Mouse (Mus musculus) neural tube, embryonic 14.5 days (tissue): ENCODE measurements at regions not wholly inside any gene's neighbourhood (a gene's known extent, or its start where the extent isn't known, plus 50 kb on each side); places are given as distances from the start of the nearest gene placed in this dataset.

Experiments used
- ATAC-seq: fragments of 200-750 bp; cut with Nextera tagmentation; 2 replicates; pipeline ENCODE4 v1.8.0; 2017; ENCODE audit warnings: low read depth, mild to moderate bottlenecking, moderate TSS enrichment, moderate library complexity
- H3K27ac ChIP-seq: fragments of 300-500 bp; sonication (generic); 2 replicates; pipeline ENCODE4 v1.5.1; 2014; ENCODE audit warnings: low read depth, mild to moderate bottlenecking, control low read depth, low read length, moderate library complexity, mixed read lengths
- H3K27me3 ChIP-seq: fragments of 300-500 bp; sonication (generic); 2 replicates; pipeline ENCODE4 v1.6.1; 2014; ENCODE audit warnings: low read length; ENCODE audit not compliant: control insufficient read depth, insufficient read depth
- H3K36me3 ChIP-seq: fragments of 300-500 bp; sonication (generic); 2 replicates; pipeline ENCODE4 v1.6.1; 2014; ENCODE audit warnings: low read length, mixed read lengths; ENCODE audit not compliant: control insufficient read depth, insufficient read depth
- H3K4me1 ChIP-seq: fragments of 300-500 bp; sonication (generic); 2 replicates; pipeline ENCODE4 v1.6.1; 2014; ENCODE audit warnings: low read length; ENCODE audit not compliant: control insufficient read depth, insufficient read depth
- H3K4me2 ChIP-seq: fragments of 300-500 bp; sonication (generic); 2 replicates; pipeline ENCODE4 v1.6.1; 2014; ENCODE audit warnings: mild to moderate bottlenecking, low read depth, low read length, control low read depth
- H3K4me3 ChIP-seq: fragments of 300-500 bp; sonication (generic); 2 replicates; pipeline ENCODE4 v1.5.1; 2014; ENCODE audit warnings: low read depth, low read length, control low read depth, mixed read lengths
- H3K9ac ChIP-seq: fragments of 300-500 bp; sonication (generic); replicated peaks from 2 replicates; pipeline ENCODE4 v1.6.1; 2014; ENCODE audit warnings: low read depth, mild to moderate bottlenecking, control low read depth, low read length, mixed read lengths
- H3K9me3 ChIP-seq: fragments of 300-500 bp; sonication (generic); 2 replicates; pipeline ENCODE4 v1.6.1; 2016; ENCODE audit warnings: low read length; ENCODE audit not compliant: control insufficient read depth
- WGBS: fragments of 180-500 bp; shearing (Covaris S2); extraction: QIAGEN DNeasy Blood & Tissue Kit; methylation state at CpG from one replicate; pipeline ENCODE4 v1.1.7; 2014; 5-methylcytosine and 5-hydroxymethylcytosine counted together

GRCm38 (mm10) chr3:17547559-17548059, 400.6 kb upstream of the Cypt12 start:
- ATAC-seq, result no peak
- Histone ChIP-seq H3K4me2 (no peak overlapping the region), H3K9me3 (no peaks in the 10 kb centered on the region), H3K27me3 (no peaks in the 10 kb centered on the region), H3K36me3 (no peaks in the 10 kb centered on the region), H3K9ac (no peak overlapping the region), H3K4me3 (no peak overlapping the region), H3K4me1 (no peaks in the 10 kb centered on the region), H3K27ac (no peak overlapping the region)
- 21% methylated on average over 1 of the region's 1 CpGs for whole genome bisulfite sequencing

- peak; percentile 41; the same call in 1 of the 2 replicates for ATAC-seq
- Histone ChIP-seq H3K27ac (peak overlapping the region; percentile 86), H3K9me3 (no peaks in the 10 kb centered on the region), H3K4me2 (peak overlapping the region; percentile 17; the same call in 1 of the 2 replicates), H3K9ac (no peak overlapping the region; the same call in 1 of the 2 replicates), H3K4me1 (0 out of 2 replicates have a peak, but pooled peaks cover 4% of the 10 kb centered on the region), H3K36me3 (no peaks in the 10 kb centered on the region), H3K4me3 (no peak overlapping the region), H3K27me3 (no peaks in the 10 kb centered on the region)
- WGBS, result 19% methylated on average over 9 of the region's 9 CpGs
These were observed 365.7 kb upstream of the Cypt12 start for GRCm38 (mm10) chr3:17582487-17582886.

- H3K9me3 ChIP-seq, result no peaks in the 10 kb centered on the region
- no peak for ATAC-seq
- H3K4me3 ChIP-seq, result no peak overlapping the region
- H3K27ac ChIP-seq, result no peak overlapping the region
- H3K27me3 ChIP-seq, result no peaks in the 10 kb centered on the region
- WGBS, result 69% methylated on average over 2 of the region's 2 CpGs
- H3K36me3 ChIP-seq, result no peaks in the 10 kb centered on the region
- H3K4me2 ChIP-seq, result no peak overlapping the region
- H3K9ac ChIP-seq, result no peak overlapping the region
- no peaks in the 10 kb centered on the region for H3K4me1 ChIP-seq
These were observed 358.2 kb upstream of the Cypt12 start for GRCm38 (mm10) chr3:17589956-17590546.

- Histone ChIP-seq H3K4me3 (no peak overlapping the region), H3K27ac (no peak overlapping the region), H3K9me3 (no peaks in the 10 kb centered on the region), H3K27me3 (no peaks in the 10 kb centered on the region), H3K4me1 (no peaks in the 10 kb centered on the region), H3K4me2 (no peak overlapping the region), H3K9ac (no peak overlapping the region), H3K36me3 (no peaks in the 10 kb centered on the region)
- peak; percentile 88 for ATAC-seq
- WGBS, result 12% methylated on average over 3 of the region's 3 CpGs
These were observed 355.7 kb upstream of the Cypt12 start for GRCm38 (mm10) chr3:17592463-17592862.

- Histone ChIP-seq H3K4me1 (no peaks in the 10 kb centered on the region), H3K27ac (no peak overlapping the region), H3K4me2 (no peak overlapping the region), H3K27me3 (no peaks in the 10 kb centered on the region), H3K9ac (no peak overlapping the region), H3K4me3 (no peak overlapping the region), H3K36me3 (no peaks in the 10 kb centered on the region), H3K9me3 (no peaks in the 10 kb centered on the region)
- WGBS, result 76% methylated on average over 2 of the region's 2 CpGs
- ATAC-seq, result no peak
These were observed 351.8 kb upstream of the Cypt12 start for GRCm38 (mm10) chr3:17596365-17596764.

GRCm38 (mm10) chr3:17613486-17613885, 334.7 kb upstream of the Cypt12 start:
- no peak overlapping the region for H3K4me2 ChIP-seq
- no peak overlapping the region for H3K27ac ChIP-seq
- no peaks in the 10 kb centered on the region for H3K27me3 ChIP-seq
- peaks cover 4% of the 10 kb centered on the region; the same call in 1 of the 2 replicates for H3K4me1 ChIP-seq
- H3K4me3 ChIP-seq, result no peak overlapping the region
- H3K9ac ChIP-seq, result no peak overlapping the region
- H3K9me3 ChIP-seq, result no peaks in the 10 kb centered on the region
- WGBS, result 100% methylated on average over 1 of the region's 1 CpGs
- ATAC-seq, result no peak
- no peaks in the 10 kb centered on the region for H3K36me3 ChIP-seq

GRCm38 (mm10) chr3:17616439-17617070, 331.7 kb upstream of the Cypt12 start:
- Histone ChIP-seq H3K9me3 (no peaks in the 10 kb centered on the region), H3K4me1 (peaks cover 4% of the 10 kb centered on the region; the same call in 1 of the 2 replicates), H3K9ac (no peak overlapping the region), H3K27ac (peak overlapping the region; percentile 4; the same call in 1 of the 2 replicates), H3K4me2 (no peak overlapping the region), H3K27me3 (no peaks in the 10 kb centered on the region), H3K36me3 (no peaks in the 10 kb centered on the region), H3K4me3 (no peak overlapping the region)
- ATAC-seq, result peak; percentile 79
- WGBS, result 46% methylated on average over 2 of the region's 2 CpGs

GRCm38 (mm10) chr3:17619489-17619888, 328.7 kb upstream of the Cypt12 start:
- peak; percentile 71 for ATAC-seq
- peak overlapping the region; percentile 42 for H3K4me2 ChIP-seq
- H3K9me3 ChIP-seq, result no peaks in the 10 kb centered on the region
- 8% methylated on average over 2 of the region's 2 CpGs for WGBS
- no peak overlapping the region for H3K4me3 ChIP-seq
- H3K9ac ChIP-seq, result no peak overlapping the region
- no peaks in the 10 kb centered on the region for H3K36me3 ChIP-seq
- peaks cover 4% of the 10 kb centered on the region; the same call in 1 of the 2 replicates for H3K4me1 ChIP-seq
- no peaks in the 10 kb centered on the region for H3K27me3 ChIP-seq
- peak overlapping the region; percentile 88 for H3K27ac ChIP-seq

GRCm38 (mm10) chr3:17619890-17620289, 328.3 kb upstream of the Cypt12 start:
- no peaks in the 10 kb centered on the region for H3K27me3 ChIP-seq
- H3K9me3 ChIP-seq, result no peaks in the 10 kb centered on the region
- ATAC-seq, result peak; percentile 94
- no peak overlapping the region for H3K9ac ChIP-seq
- 8% methylated on average over 2 of the region's 2 CpGs for WGBS
- no peak overlapping the region for H3K4me3 ChIP-seq
- no peaks in the 10 kb centered on the region for H3K36me3 ChIP-seq
- peaks cover 4% of the 10 kb centered on the region; the same call in 1 of the 2 replicates for H3K4me1 ChIP-seq
- peak overlapping the region; percentile 42 for H3K4me2 ChIP-seq
- peak overlapping the region; percentile 88 for H3K27ac ChIP-seq
